Mouse (Mus musculus): ENCODE measurements around the gene Abcc6. TPM values are rescaled to one million over a fixed set of nuclear protein-coding genes. Genes with fewer than 3 reads are reported as not detected.
A peak's percentile ranks its signal among the peaks of the same experiment; 100 is the strongest.

Gene Abcc6
- polyA plus RNA-seq, 1 experiment from 2014 or later: 0.10 TPM

- H3K4me1 ChIP-seq: peaks cover 13% of the 10 kb centered on the region
- 0 out of 2 replicates have a peak overlapping the region, but pooled peaks have one; percentile 4 for H3K27ac ChIP-seq
- H3K9me3 ChIP-seq: no peaks in the 10 kb centered on the region
- no peaks in the 10 kb centered on the region for H3K27me3 ChIP-seq (ENCODE audit: poor library complexity, severe bottlenecking)
- no peak for DNase-seq (ENCODE audit: extremely low spot score, low spot score)
- no peak overlapping the region for H3K4me3 ChIP-seq
- H3K36me3 ChIP-seq (replicated peaks): no peaks in the 10 kb centered on the region
- 74% methylated on average over 3 of the region's 3 CpGs for WGBS
Measured at GRCm38 (mm10) chr7:46019594-46019993, 10.5 kb downstream of the Abcc6 start.

GRCm38 (mm10) chr7:46013266-46014010 lies 16.7 kb downstream of the Abcc6 start:
- WGBS: 16% methylated on average over 9 of the region's 9 CpGs
- DNase-seq (ENCODE audit: extremely low spot score, low spot score): peak; percentile 55
- Histone ChIP-seq H3K4me1 (peaks cover 29% of the 10 kb centered on the region), H3K9me3 (no peaks in the 10 kb centered on the region), H3K4me3 (no peak overlapping the region), H3K36me3 (replicated peaks) (no peaks in the 10 kb centered on the region), H3K27ac (peak overlapping the region; percentile 79), H3K27me3 (ENCODE audit: poor library complexity, severe bottlenecking) (no peaks in the 10 kb centered on the region)

- H3K27me3 ChIP-seq (ENCODE audit: poor library complexity, severe bottlenecking): no peaks in the 10 kb centered on the region
- no peak overlapping the region for H3K27ac ChIP-seq
- H3K4me1 ChIP-seq: peaks cover 26% of the 10 kb centered on the region
- no peak for DNase-seq (ENCODE audit: extremely low spot score, low spot score)
- no peaks in the 10 kb centered on the region for H3K9me3 ChIP-seq
- H3K4me3 ChIP-seq: no peak overlapping the region
- H3K36me3 ChIP-seq (replicated peaks): no peaks in the 10 kb centered on the region
Measured at GRCm38 (mm10) chr7:46012121-46012520, 18.0 kb downstream of the Abcc6 start.

- no peak overlapping the region; the same call in 1 of the 2 replicates for H3K4me3 ChIP-seq
- H3K9me3 ChIP-seq: no peaks in the 10 kb centered on the region
- WGBS: 37% methylated on average over 5 of the region's 5 CpGs
Measured at GRCm38 (mm10) chr7:46009578-46009977, 20.5 kb downstream of the Abcc6 start.

GRCm38 (mm10) chr7:46002748-46003147 lies 27.4 kb downstream of the Abcc6 start:
- no peaks in the 10 kb centered on the region for H3K9me3 ChIP-seq
- no peak overlapping the region for H3K4me3 ChIP-seq
- DNase-seq (ENCODE audit: extremely low spot score, low spot score): no peak
- H3K36me3 ChIP-seq (replicated peaks): no peaks in the 10 kb centered on the region
- H3K4me1 ChIP-seq: no peaks in the 10 kb centered on the region
- WGBS: 55% methylated on average over 4 of the region's 4 CpGs
- no peaks in the 10 kb centered on the region for H3K27me3 ChIP-seq (ENCODE audit: poor library complexity, severe bottlenecking)
- no peak overlapping the region for H3K27ac ChIP-seq

More at GRCm38 (mm10) chr7:46009578-46009977, 20.5 kb downstream of the Abcc6 start:
- peaks cover 26% of the 10 kb centered on the region for H3K4me1 ChIP-seq
- peak; percentile 55 for DNase-seq (ENCODE audit: extremely low spot score, low spot score)
- no peak overlapping the region for H3K27ac ChIP-seq
- no peaks in the 10 kb centered on the region for H3K27me3 ChIP-seq (ENCODE audit: poor library complexity, severe bottlenecking)
- no peaks in the 10 kb centered on the region for H3K36me3 ChIP-seq (replicated peaks)

GRCm38 (mm10) chr7:46000577-46000976 lies 29.5 kb downstream of the Abcc6 start:
- no peaks in the 10 kb centered on the region for H3K4me1 ChIP-seq
- H3K9me3 ChIP-seq: no peaks in the 10 kb centered on the region
- no peak for DNase-seq (ENCODE audit: extremely low spot score, low spot score)
- 89% methylated on average over 4 of the region's 4 CpGs for WGBS
- no peaks in the 10 kb centered on the region for H3K36me3 ChIP-seq (replicated peaks)
- H3K27ac ChIP-seq: no peak overlapping the region
- no peak overlapping the region for H3K4me3 ChIP-seq
- no peaks in the 10 kb centered on the region for H3K27me3 ChIP-seq (ENCODE audit: poor library complexity, severe bottlenecking)

GRCm38 (mm10) chr7:45992470-45992869 lies 37.6 kb downstream of the Abcc6 start:
- H3K36me3 ChIP-seq (replicated peaks): no peaks in the 10 kb centered on the region
- H3K4me3 ChIP-seq: no peak overlapping the region
- no peaks in the 10 kb centered on the region for H3K9me3 ChIP-seq
- no peak overlapping the region for H3K27ac ChIP-seq
- 94% methylated on average over 8 of the region's 8 CpGs for WGBS
- no peaks in the 10 kb centered on the region for H3K4me1 ChIP-seq
- DNase-seq (ENCODE audit: extremely low spot score, low spot score): no peak
- H3K27me3 ChIP-seq (ENCODE audit: poor library complexity, severe bottlenecking): no peaks in the 10 kb centered on the region

- no peak overlapping the region for H3K27ac ChIP-seq
- no peak overlapping the region for H3K4me3 ChIP-seq
- H3K36me3 ChIP-seq (replicated peaks): no peaks in the 10 kb centered on the region
- H3K4me1 ChIP-seq: no peaks in the 10 kb centered on the region
- H3K9me3 ChIP-seq: no peaks in the 10 kb centered on the region
- no peaks in the 10 kb centered on the region for H3K27me3 ChIP-seq (ENCODE audit: poor library complexity, severe bottlenecking)
- DNase-seq (ENCODE audit: extremely low spot score, low spot score): no peak
- 98% methylated on average over 1 of the region's 1 CpGs for WGBS
Measured at GRCm38 (mm10) chr7:45988344-45988743, 41.8 kb downstream of the Abcc6 start.

- H3K4me1 ChIP-seq: no peaks in the 10 kb centered on the region
- no peak overlapping the region for H3K27ac ChIP-seq
- no peaks in the 10 kb centered on the region for H3K27me3 ChIP-seq (ENCODE audit: poor library complexity, severe bottlenecking)
- no peaks in the 10 kb centered on the region for H3K36me3 ChIP-seq (replicated peaks)
- no peak overlapping the region for H3K4me3 ChIP-seq
- no peak for DNase-seq (ENCODE audit: extremely low spot score, low spot score)
- no peaks in the 10 kb centered on the region for H3K9me3 ChIP-seq
- WGBS: 84% methylated on average over 6 of the region's 6 CpGs
Measured at GRCm38 (mm10) chr7:45986893-45987292, 43.2 kb downstream of the Abcc6 start.

- Histone ChIP-seq H3K27ac (no peak overlapping the region), H3K9me3 (no peaks in the 10 kb centered on the region), H3K4me1 (no peaks in the 10 kb centered on the region), H3K27me3 (ENCODE audit: poor library complexity, severe bottlenecking) (no peaks in the 10 kb centered on the region), H3K36me3 (replicated peaks) (no peaks in the 10 kb centered on the region), H3K4me3 (no peak overlapping the region)
- 87% methylated on average over 5 of the region's 5 CpGs for WGBS
- no peak for DNase-seq (ENCODE audit: extremely low spot score, low spot score)
Measured at GRCm38 (mm10) chr7:45981612-45982011, 48.5 kb downstream of the Abcc6 start.

- no peaks in the 10 kb centered on the region for H3K9me3 ChIP-seq
- no peaks in the 10 kb centered on the region for H3K4me1 ChIP-seq
- H3K27me3 ChIP-seq (ENCODE audit: poor library complexity, severe bottlenecking): no peaks in the 10 kb centered on the region
- no peak for DNase-seq (ENCODE audit: extremely low spot score, low spot score)
- no peaks in the 10 kb centered on the region for H3K36me3 ChIP-seq (replicated peaks)
- H3K4me3 ChIP-seq: no peak overlapping the region
- 79% methylated on average over 6 of the region's 6 CpGs for WGBS
- no peak overlapping the region for H3K27ac ChIP-seq
Measured at GRCm38 (mm10) chr7:45974512-45974911, 55.6 kb downstream of the Abcc6 start.

GRCm38 (mm10) chr7:45974103-45974502 lies 56.0 kb downstream of the Abcc6 start:
- no peak for DNase-seq (ENCODE audit: extremely low spot score, low spot score)
- no peaks in the 10 kb centered on the region for H3K4me1 ChIP-seq
- no peaks in the 10 kb centered on the region for H3K9me3 ChIP-seq
- H3K4me3 ChIP-seq: no peak overlapping the region
- H3K36me3 ChIP-seq (replicated peaks): no peaks in the 10 kb centered on the region
- WGBS: 76% methylated on average over 6 of the region's 6 CpGs
- H3K27ac ChIP-seq: no peak overlapping the region
- no peaks in the 10 kb centered on the region for H3K27me3 ChIP-seq (ENCODE audit: poor library complexity, severe bottlenecking)

- DNase-seq (ENCODE audit: extremely low spot score, low spot score): no peak
- H3K36me3 ChIP-seq (replicated peaks): no peaks in the 10 kb centered on the region
- no peaks in the 10 kb centered on the region for H3K9me3 ChIP-seq
- no peaks in the 10 kb centered on the region for H3K27me3 ChIP-seq (ENCODE audit: poor library complexity, severe bottlenecking)
- no peak overlapping the region for H3K4me3 ChIP-seq
- WGBS: 85% methylated on average over 6 of the region's 6 CpGs
- H3K27ac ChIP-seq: no peak overlapping the region
- no peaks in the 10 kb centered on the region for H3K4me1 ChIP-seq
Measured at GRCm38 (mm10) chr7:45973271-45973687, 56.8 kb downstream of the Abcc6 start.
